Mouse (Mus musculus) retina, postnatal 1 day (tissue): ENCODE data around the gene Cavin1.
A peak's percentile ranks its signal among the peaks of the same experiment; 100 is the strongest.
"Not testable (repeated sequence)": the region's sequence is repeated elsewhere in the genome, so short reads cannot be mapped to it uniquely, and the experiment has no call there.

Experiments
- DNase-seq: peaks from one replicate; pipeline ENCODE4 v3.0.0-alpha.2; 2012

The Cavin1 gene

DNA sequence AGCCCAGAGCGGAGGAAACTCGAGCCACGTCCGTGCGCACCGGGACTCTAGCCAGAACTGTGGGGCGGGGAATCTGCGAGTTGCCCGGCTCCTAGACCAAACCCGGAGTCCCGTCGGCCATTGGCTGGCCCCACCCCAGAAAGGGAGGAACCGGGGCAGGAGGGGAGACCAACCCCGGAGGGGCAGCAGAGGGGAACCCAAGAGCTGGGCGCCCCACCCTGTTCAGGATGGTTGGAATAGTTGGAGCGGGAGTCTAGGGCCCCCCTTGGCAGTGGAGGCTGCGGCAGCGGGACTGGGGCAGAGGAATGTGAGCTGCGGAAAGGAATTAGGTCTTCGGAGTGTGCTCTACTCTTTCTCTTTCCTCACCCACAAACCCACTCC lies at the start of gene Cavin1:
Gene Cavin1 (minus strand): TSS at position 331 of the 381 bp plus-strand sequence.
- peak; percentile 52 for DNase-seq

DNA sequence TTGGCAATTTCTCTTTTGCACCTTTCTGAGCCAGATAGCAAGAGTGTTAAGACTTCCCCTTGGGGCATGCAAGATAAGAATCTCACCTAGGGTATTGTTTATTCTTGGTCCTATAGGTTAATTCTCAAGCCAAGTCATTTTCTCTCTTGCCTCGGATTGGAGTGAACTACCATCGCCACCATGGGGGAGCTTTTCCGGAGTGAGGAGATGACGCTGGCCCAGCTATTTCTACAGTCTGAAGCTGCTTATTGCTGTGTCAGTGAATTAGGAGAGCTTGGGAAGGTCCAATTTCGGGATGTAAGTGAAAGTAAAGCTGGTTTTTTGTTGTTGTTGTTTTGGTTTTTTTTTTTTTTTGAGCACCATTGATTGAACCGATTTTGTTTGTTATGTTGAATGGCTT lies 41.0 kb upstream of the Cavin1 start:
- DNase-seq, result no peak

DNA sequence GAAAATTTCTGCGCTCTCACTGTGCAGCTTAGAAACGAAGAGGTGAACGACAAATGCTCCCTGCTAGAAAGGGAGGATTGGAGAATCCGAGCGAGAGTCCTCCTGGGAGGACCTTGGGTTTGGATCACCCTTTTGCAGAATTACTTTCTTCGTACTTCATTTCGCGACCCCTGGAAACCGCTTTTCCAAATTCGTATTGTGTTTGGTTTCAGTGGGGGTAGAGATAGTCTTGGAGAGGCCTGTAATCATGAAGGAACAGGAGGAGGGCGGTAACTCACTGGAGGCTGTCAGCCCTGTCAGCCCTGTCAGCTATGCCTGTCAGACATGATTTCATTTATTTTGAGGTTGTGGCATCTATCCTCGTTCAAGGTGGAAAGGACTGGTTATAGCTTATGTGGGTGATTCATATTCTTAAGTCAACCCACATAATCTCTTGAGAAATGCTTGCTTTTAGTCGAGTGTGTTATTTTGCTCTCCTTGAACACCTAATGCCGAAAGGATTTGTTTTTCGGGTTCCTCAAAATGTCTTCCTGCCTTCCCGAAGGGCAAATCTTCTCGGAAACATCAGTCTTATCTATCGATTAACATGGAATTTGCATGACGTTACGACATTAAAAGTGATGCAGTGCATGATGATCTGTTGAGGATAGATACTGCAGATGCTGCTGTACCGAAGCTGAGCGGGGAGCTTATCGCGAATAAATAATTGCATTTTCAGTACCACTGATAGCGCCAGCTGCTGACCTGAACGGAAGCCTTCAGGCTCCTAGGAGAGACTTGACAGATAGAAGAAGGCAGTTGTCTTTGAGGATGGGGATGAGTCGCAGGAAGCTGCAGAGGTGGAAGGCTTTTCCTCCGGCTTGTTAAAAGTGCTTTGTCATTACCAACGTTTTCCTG lies 39.4 kb upstream of the Cavin1 start:
- DNase-seq, result peak; percentile 49

DNA sequence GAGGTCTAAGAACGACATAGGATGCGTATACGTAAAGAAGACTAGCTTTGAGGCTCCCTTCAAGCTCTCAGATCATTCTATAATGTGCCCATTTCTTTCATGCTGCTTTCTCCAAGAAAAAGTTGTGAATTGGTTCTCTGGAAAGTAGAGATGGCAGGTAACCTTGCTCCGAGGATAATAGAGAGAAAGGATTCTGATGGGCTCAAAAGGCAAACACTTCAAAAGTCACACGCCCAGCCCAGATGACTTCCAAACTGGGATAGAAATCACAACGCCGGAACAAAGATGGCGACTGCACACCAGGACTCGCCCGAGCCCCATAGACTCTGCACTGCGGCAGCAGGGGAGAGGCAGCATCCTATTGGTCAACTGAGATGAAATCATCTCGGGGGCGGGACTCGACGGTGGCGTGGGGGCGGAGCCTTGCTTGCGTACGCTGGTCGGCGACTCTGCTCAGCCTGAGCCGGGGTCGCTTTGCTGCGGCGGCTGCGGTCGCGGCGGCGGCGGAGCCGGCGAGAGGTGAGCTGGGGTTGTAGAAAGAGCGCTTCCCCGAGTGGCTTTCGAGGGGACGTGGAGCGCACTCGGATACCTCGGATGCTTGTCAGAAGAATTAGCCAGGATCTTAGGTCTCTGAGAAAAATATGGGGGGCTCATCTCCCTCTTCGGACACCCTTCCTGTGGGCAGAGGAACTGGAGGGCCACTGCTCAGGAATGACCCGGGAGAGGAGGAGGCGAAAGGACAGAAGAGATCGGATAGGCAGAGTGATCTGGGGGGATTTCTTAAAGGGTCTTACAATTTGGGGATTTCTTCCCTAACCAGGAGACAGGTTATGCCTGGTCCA lies 38.6 kb upstream of the Cavin1 start, which contains the start of gene Atp6v0a1:
Gene Atp6v0a1 (plus strand): TSS at position 407 of the 842 bp plus-strand sequence.
- peak; percentile 98 for DNase-seq

DNA sequence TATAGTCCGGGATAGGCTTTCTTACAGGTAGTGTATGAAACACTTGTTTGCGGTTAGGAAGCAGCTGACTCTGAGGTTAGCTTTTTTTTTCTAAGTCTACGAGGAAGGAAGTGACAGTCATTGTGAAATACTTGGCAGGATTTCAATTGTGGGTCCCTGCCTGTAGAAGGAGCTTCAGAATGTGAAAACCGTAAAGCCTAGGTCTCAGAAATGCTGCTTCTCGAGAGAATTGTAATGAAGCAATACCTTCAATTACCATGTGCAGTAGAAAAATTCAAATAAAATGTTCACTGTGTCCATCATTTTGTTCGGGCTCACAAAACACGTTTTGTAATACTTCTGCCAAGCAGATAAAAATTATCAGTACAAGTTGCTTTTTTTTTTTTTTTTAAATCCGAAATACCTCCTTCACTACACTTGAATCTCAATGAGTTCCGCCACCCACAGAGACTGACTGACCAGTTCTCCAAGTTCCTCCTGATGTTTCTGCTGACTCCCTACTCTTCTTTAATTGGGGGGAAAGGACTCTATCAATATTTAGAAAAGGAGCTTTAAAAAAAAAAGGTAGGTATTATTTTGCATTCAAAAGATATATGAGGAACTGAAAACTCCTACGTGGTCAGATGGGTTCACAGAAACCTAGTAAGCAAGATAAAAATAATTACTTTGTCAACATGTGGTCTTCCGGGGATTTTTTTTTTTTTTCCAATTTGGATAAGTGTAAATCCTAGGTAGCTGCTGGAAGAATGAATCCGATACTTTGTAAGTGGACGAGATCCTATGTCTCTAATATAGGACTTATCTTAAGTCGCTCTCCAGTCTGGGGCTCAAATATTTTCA lies 37.7 kb upstream of the Cavin1 start:
- DNase-seq, result no peak

DNA sequence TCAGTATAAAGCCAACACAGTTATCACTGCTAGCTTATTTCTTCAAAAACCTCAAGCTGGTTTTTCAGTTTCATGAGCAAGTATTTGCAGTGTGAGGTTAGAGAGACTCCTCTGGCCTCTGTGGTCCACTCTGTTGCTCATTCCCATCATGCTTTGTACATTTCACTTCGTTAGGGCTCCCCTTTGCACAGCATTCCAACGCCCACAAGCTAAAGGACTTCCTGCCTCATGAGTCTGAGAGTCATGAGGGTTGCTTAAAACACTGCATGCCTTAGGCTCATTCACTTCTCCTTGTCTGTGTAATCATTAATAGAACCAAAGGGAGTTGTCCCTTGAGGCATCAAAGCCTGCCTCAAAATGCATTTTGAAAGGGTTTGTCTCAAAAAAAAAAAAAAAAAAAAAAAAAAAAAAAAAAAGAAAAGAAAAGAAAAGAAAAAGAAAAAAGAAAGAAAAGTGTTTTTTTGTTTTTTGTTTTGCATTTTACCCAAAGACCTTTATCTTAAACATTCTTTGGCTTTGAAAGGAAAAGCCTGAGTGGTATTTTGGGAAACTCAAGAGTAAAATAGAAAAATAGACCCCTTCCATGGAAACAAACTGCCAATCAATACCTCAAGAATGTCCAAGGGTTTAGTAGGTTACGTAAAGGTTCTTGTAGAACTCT lies 32.5 kb upstream of the Cavin1 start:
- no peak for DNase-seq

DNA sequence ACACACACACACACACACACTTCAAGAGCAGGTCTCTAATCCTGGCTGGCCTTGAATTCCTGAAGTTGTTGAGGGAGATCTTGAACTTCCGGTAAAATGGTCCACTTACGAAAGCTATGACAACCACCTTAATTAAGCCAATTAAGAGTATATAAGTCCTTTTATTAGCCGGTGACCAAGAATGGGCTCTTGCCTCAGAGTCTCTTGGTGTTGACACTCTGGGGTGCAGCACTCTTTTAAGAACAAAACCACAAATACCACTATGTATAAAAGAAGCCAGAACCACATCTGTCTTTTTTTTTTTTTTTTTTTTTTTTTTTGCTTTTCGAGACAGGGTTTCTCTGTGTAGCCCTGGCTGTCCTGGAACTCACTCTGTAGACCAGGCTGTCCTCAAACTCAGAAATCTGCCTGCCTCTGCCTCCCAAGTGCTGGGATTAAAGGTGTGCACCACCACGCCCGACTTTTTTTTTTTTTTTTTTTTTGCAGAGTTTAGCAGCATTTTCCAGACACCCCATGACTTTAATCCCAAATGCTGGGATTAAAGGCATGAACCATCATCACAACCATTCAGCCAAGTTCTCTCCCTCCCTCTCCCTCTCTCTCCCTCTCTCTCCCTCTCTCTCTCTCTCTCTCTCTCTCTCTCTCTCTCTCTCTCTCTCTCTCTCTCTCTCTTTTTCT lies 31.3 kb upstream of the Cavin1 start:
- DNase-seq, result not testable (repeated sequence)

DNA sequence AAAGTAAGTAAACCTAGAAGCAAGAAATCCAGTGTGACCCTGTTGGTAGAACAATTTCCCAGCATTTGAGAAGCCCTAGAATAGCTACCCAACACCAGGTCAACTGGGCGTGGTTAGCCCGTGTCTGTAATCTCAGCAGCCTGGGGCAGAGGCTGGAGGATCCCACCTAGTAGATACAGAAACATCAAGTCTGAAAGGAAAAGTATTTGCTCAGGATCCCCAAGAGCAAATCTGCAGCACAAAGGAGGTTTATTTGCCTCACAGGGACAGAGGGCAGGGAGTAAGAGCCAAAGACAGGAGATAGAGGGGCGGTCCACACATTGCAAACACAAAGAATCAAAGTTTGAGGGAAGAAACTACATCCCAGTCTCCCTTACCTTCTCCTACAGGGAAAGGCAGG lies 28.6 kb upstream of the Cavin1 start:
- no peak for DNase-seq

DNA sequence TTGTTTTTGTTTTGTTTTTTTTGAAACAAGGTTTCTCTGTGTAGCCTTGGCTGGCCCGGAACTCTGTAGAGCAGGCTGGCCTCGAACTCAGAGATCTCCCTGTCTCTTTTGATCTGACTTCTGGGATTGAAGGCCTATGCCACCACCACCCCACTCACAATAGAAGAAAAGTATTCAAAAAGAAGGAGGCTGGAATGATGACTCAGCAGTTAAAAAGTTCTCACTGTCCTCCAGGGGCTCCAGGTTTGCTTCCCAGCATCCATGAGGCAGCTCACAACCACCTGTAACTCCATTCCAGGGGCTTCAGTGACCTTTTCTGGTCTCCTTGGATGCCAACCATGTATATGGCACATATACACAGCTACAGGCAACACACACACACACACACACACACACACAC lies 28.1 kb upstream of the Cavin1 start:
- DNase-seq, result no peak

DNA sequence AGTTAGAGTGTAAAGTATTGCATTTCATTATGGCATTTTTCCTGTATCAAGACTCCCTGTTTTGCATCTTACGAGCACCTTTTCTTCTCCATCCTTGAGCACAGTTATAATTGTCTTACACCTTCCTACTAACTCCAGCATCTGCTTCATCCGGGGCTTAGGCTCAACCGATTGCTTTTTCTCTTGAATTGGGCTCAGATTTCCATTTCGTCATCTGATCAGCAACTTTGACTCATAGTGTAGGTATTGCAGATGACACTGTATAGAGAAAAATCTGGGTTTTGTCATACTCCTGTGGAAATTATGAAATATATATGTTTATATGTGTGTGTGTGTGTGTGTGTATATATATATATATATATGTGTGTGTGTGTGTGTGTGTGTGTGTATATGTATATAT lies 25.8 kb upstream of the Cavin1 start:
- no peak for DNase-seq

DNA sequence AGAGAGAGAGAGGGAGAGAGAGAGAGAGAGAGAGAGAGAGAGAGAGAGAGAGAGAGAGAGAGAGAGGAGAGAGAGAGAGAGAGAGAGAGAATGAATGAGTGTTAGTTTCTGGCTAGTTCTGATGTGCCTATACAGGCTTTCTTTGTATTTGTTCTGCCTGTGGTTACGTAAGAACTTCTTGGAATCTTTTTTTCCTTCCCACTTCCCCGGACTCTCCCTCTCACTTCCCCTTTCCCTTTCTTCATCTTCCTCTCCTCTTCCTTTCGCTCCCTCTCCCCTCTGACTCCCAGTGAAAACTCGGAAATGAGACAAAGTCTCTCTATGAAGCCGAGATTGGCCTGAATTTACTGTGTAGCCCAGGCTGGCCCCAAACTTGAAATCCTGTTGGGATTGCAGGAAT lies 24.0 kb upstream of the Cavin1 start:
- no peak for DNase-seq

DNA sequence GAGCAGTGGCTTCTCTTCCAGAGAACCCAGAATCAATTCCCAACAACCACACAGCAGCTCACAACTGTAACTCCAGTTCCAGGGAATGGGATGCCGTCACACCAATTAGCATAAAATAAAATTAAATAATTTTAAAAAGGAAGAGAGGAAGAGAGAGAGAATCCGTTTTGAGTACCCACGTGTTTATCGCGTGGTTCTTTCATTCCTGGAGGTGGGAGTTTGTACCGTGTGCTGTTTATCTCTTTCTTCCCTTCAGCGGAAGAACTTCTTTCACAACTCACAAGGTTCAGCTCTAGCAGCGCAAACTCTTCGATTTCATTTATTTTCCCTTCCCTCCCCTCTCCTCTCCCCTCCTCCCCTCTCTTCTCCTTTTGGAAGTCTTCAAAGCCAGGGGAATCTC lies 23.5 kb upstream of the Cavin1 start:
- no peak for DNase-seq

DNA sequence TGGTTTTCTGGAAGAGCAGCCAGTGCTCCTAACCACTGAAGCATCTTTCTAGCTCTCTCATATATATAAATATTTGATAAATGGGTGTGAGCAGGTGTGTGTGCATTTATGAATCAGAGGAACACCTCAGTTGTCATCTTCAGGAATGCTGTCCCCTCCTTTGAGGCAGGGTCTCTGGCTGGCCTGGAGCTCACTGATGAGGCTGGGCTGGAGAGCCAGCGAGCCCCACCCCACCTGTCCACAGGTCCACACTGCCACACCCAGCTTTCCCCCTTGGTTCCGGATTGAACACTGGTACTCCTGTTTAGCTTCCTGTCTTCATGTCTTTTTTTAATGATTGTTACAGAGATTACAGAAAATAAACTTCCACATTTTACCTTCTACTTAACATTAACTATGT lies 22.8 kb upstream of the Cavin1 start:
- DNase-seq, result no peak

DNA sequence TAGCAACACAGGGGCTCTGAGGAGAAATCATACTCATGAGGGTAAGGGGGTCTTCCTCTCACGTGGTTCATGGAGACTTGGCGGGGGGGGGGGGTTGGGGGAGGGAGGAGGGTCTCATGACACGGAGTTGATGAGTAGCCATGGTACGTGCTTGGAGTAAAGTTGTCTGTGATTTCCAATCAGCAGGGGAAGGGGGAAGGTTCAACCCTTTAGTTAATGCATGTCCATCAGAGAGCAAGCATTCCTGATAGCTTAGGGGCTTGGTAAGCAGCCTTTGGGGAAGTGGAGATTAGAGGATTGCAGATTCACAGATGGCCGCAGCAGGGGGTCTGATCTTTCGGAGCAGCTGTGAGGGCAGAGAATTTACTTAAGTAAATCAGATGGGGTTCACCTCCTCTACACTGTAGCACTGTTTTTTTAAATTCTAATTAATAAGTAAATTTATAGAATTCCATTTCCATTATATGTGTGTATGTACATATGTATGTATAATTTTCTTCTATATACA lies 20.4 kb upstream of the Cavin1 start:
- DNase-seq, result peak; percentile 87

DNA sequence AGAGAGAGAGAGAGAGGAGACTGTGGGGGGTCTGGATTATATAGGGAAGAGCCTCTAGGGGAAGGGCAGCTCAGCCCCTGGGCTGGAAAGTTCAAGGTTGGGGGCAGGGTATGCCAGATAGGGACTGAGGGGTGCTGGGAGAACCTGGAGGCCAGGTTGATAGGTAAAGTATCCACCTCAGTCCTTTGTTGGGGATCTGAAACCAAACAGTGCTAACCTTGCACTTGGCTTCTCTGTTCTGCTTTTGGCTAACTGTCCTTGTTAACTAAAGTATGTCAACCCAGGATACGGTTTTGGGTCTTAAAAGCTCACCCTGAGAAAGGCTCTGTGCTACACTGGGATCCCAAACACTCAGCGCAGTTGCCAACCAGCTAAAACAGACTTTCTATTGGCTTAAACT lies 19.0 kb upstream of the Cavin1 start:
- no peak for DNase-seq

DNA sequence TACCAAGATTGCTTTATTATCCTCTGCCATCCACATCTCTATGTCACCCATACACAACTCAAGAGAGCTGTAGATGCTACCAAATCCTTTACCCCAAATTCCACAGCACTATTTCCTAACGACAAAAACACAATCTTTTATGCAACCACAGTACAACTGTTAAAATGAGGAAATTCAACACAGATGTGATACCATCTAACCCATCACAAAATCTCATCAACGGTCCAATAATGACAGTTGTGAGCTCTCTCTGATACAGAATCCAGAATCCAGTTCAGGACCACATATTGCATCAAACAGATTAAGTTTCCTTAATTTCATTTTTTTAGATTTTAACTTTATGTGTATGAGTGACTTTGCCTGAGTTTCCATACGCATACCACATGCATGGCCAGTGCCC lies 18.0 kb upstream of the Cavin1 start:
- no peak for DNase-seq

DNA sequence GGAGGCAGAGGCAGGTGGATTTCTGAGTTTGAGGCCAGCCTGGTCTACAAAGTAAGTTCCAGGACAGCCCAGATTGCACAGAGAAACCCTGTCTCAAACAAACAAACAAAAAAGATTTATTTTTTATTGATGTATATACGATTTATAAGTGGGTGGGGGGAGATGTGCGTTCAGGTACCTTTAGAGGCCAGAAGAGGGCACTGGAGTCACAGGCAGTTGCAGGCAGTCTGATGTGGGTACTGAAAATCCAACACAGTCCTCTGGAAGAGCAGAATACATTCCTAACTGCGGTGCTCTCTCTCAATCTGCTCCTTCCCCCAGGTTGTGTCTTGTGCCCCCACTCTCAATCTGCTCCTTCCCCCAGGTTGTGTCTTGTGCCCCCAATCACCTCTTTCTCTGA lies 14.9 kb upstream of the Cavin1 start:
- no peak for DNase-seq

DNA sequence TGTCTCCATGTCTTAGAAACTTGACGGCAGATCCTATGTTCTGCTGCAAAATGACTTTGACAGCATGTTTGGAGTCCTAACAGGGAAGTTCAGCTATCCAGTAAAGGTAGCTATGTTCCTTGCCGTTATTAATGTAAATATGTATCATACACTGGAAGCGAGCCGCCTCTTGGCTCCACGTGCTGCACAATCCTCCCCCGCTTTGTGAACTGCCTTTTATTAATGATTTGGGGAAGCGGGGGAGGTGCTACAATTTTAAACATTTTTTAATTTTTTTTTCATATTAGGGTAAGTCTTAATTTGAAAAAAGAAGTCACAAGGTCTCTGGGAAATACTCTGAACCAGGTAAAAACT lies 13.1 kb upstream of the Cavin1 start:
- no peak for DNase-seq

DNA sequence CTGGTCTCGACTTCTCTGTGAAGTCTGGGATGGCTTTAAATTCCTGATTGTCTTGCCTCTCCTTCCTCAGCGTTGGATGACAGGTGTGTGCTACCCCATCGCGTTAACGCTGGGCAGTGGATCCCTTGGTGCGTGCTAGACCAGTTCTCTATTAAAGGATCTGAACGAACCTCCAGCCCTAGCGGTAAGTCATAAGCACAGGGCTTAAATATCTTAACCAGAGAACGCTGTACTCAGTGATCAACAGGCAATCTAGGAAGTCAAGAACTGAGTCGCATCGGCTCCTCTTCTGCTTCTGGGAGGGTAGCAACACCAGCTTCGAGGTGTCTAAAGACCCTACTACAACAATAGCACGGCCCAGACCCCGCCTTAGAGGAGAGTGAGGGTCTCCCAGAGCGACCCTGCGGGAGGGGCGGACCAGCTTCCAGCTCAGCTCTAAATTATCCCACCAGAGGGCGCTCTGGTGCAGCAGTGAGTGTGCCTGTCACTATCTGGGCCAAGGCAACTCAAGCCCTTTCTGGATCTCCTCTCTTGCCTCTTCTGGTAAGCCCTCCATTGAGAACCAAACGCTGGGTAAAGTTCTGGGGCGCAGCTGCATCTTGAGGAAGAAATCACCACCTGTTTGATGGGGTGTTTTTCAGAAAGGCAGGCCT lies 12.6 kb upstream of the Cavin1 start:
- peak; percentile 89 for DNase-seq

DNA sequence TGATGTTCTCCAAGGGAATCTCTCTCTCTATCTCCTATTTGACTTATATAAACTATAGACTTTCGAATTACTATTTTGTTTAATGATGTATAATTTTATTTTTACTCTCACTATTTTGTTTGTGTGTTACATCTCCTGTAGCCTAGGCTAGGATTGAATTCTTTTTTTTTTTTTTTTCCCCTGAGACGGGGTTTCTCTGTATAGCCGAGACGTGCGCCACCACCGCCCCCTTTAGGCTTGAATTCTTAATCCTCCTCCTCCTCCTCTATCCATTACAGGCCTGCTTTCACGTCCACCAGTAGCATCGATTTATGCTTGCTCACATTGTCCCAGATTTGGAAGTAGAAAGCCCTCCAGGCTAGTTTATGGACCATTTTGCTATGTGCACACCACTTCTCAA lies 11.4 kb upstream of the Cavin1 start:
- no peak for DNase-seq

DNA sequence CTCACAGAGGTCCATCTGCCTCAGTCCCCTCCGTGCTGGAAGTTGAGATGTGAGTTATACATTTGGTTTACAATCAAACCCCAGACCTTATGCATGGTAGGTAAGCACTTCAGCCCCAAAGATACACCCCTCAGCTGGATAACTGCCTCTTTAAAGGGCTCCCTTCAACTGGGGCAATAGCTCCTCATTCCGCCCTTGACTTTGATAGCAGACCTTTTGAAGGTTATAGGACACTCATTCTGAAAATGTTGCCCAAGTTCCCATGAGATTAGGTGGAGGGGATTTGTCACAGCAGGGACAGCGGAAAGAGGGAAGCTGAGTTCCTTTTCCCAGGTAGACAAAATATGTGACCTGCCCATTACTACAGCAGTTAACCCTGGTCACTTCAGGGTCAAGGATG lies 10.5 kb upstream of the Cavin1 start:
- DNase-seq, result no peak
